Mouse (Mus musculus) stomach, postnatal 0 days (tissue): ENCODE results near the gene Siah1a.

ENCODE experiments used
- CTCF ChIP-seq: IDR thresholded peaks from 2 replicates; pipeline ENCODE4 v1.5.1; 2016; ENCODE audit warnings: antibody characterized with exemption, low read depth, mild to moderate bottlenecking, moderate library complexity
- EP300 ChIP-seq: optimal IDR thresholded peaks from 2 replicates; pipeline ENCODE3; 2016; ENCODE audit warnings: antibody characterized with exemption

GRCm38 (mm10) chr8:86781094-86781493 is 35.4 kb upstream of the Siah1a start:
- TF ChIP-seq EP300 (no peak), CTCF (no peak)
